Mouse (Mus musculus): ENCODE measurements around the gene Pax2. TPM values are rescaled to one million over a fixed set of nuclear protein-coding genes. Genes with fewer than 3 reads are reported as not detected.

The Pax2 gene
- total and polyA plus RNA-seq, 3 experiments, result not detected

- Histone ChIP-seq H3K4me3 (ENCODE audit: control insufficient read depth in 1 of 2, insufficient read depth in 1 of 2, low read depth in 2 of 2, low read length in 2 of 2) (no peak overlapping the region), H3K4me1 (ENCODE audit: control insufficient read depth in 1 of 2, insufficient read depth in 2 of 2, low read length in 2 of 2) (no peaks in the 10 kb centered on the region), H3K9ac (ENCODE audit: control insufficient read depth, low read depth, low read length, poor library complexity, severe bottlenecking) (no peak overlapping the region), H3K79me2 (ENCODE audit: control insufficient read depth, insufficient read depth, low read length, poor library complexity) (no peaks in the 10 kb centered on the region), H3K36me3 (ENCODE audit: control insufficient read depth in 1 of 2, insufficient read depth in 2 of 2, low read length in 2 of 2) (no peaks in the 10 kb centered on the region), H3K9me3 (replicated peaks; ENCODE audit: insufficient read depth, low read length) (no peaks in the 10 kb centered on the region), H3K27ac (ENCODE audit: control insufficient read depth, low read depth, low read length) (no peak overlapping the region), H3K27me3 (ENCODE audit: control insufficient read depth in 1 of 2, insufficient read depth in 2 of 2, low read length in 2 of 2) (peaks cover 0 to 3% of the 10 kb centered on the region in 2 experiments; a peak in 3 of 4 replicates)
- no peak for TF ChIP-seq USF2 (IDR thresholded peaks at IDR 0.05; ENCODE audit: borderline replicate concordance in 1 of 2, insufficient read depth in 1 of 2, low read depth in 1 of 2, low read length in 2 of 2)
- DNase-seq (ENCODE audit: low read depth, low spot score), result no peak
These were observed 112.9 kb downstream of the Pax2 start for GRCm38 (mm10) chr19:44868766-44869165.

GRCm38 (mm10) chr19:44874186-44874898 lies 118.5 kb downstream of the Pax2 start:
- H3K4me1 ChIP-seq (ENCODE audit: control insufficient read depth in 1 of 2, insufficient read depth in 2 of 2, low read length in 2 of 2), result no peaks in the 10 kb centered on the region
- no peaks in the 10 kb centered on the region for H3K36me3 ChIP-seq (ENCODE audit: control insufficient read depth in 1 of 2, insufficient read depth in 2 of 2, low read length in 2 of 2)
- H3K79me2 ChIP-seq (ENCODE audit: control insufficient read depth, insufficient read depth, low read length, poor library complexity), result no peaks in the 10 kb centered on the region
- no peak overlapping the region for H3K4me3 ChIP-seq (ENCODE audit: control insufficient read depth in 1 of 2, insufficient read depth in 1 of 2, low read depth in 2 of 2, low read length in 2 of 2)
- H3K9me3 ChIP-seq (replicated peaks; ENCODE audit: insufficient read depth, low read length), result no peaks in the 10 kb centered on the region
- no peak overlapping the region for H3K9ac ChIP-seq (ENCODE audit: control insufficient read depth, low read depth, low read length, poor library complexity, severe bottlenecking)
- DNase-seq (ENCODE audit: low read depth, low spot score), result no peak
- H3K27ac ChIP-seq (ENCODE audit: control insufficient read depth, low read depth, low read length), result no peak overlapping the region
- TF ChIP-seq MAZ (IDR thresholded peaks at IDR 0.05; ENCODE audit: low read depth, low read length), result no peak
- no peak for TF ChIP-seq RCOR1 (IDR thresholded peaks at IDR 0.05; ENCODE audit: low read depth, low read length)
- no peak for TF ChIP-seq USF2 (IDR thresholded peaks at IDR 0.05; ENCODE audit: borderline replicate concordance in 1 of 2, insufficient read depth in 1 of 2, low read depth in 1 of 2, low read length in 2 of 2)
- TF ChIP-seq E2F4 (IDR thresholded peaks at IDR 0.05; ENCODE audit: borderline replicate concordance, low read depth, low read length), result no peak
- TF ChIP-seq MAFK (IDR thresholded peaks at IDR 0.05; ENCODE audit: borderline replicate concordance, low read depth, low read length), result no peak
- H3K27me3 ChIP-seq (ENCODE audit: control insufficient read depth in 1 of 2, insufficient read depth in 2 of 2, low read length in 2 of 2), result peaks cover 0 to 8% of the 10 kb centered on the region in 2 experiments; a peak in 3 of 4 replicates

- no peak overlapping the region for H3K9ac ChIP-seq (ENCODE audit: control insufficient read depth, low read depth, low read length, poor library complexity, severe bottlenecking)
- no peak for DNase-seq (ENCODE audit: low read depth, low spot score)
- TF ChIP-seq NELFE (IDR thresholded peaks at IDR 0.05; ENCODE audit: low read depth, low read length), result no peak
- no peak for TF ChIP-seq KAT2A (conservative IDR thresholded peaks at IDR 0.05; ENCODE audit: low read depth, low read length)
- TF ChIP-seq MAZ (IDR thresholded peaks at IDR 0.05; ENCODE audit: low read depth, low read length), result no peak
- no peak for TF ChIP-seq MXI1 (IDR thresholded peaks at IDR 0.05; ENCODE audit: low read depth, low read length)
- TF ChIP-seq TAL1 (IDR thresholded peaks at IDR 0.05; ENCODE audit: low read length), result no peak
- TF ChIP-seq TBP (IDR thresholded peaks at IDR 0.05; ENCODE audit: low read depth, low read length), result no peak
- no peak for TF ChIP-seq CTCF (IDR thresholded peaks at IDR 0.05 in 2 of 3, conservative IDR thresholded peaks at IDR 0.05 in 1 of 3; ENCODE audit: control insufficient read depth in 1 of 3, insufficient read depth in 1 of 3, low read depth in 2 of 3, low read length in 3 of 3, poor library complexity in 1 of 3, severe bottlenecking in 1 of 3)
- TF ChIP-seq RAD21 (IDR thresholded peaks at IDR 0.05; ENCODE audit: low read depth, low read length), result no peak
- TF ChIP-seq GABPA (IDR thresholded peaks at IDR 0.05; ENCODE audit: low read depth, low read length), result no peak
- TF ChIP-seq HCFC1 (IDR thresholded peaks at IDR 0.05; ENCODE audit: low read depth, low read length), result no peak
- TF ChIP-seq ETS1 (IDR thresholded peaks at IDR 0.05; ENCODE audit: low read depth, low read length), result no peak
- no peak for TF ChIP-seq USF2 (IDR thresholded peaks at IDR 0.05; ENCODE audit: borderline replicate concordance in 1 of 2, insufficient read depth in 1 of 2, low read depth in 1 of 2, low read length in 2 of 2)
- no peak for TF ChIP-seq EP300 (IDR thresholded peaks at IDR 0.05; ENCODE audit: low read depth in 1 of 2, low read length in 2 of 2)
- H3K27ac ChIP-seq (ENCODE audit: control insufficient read depth, low read depth, low read length), result no peak overlapping the region
- no peaks in the 10 kb centered on the region for H3K36me3 ChIP-seq (ENCODE audit: control insufficient read depth in 1 of 2, insufficient read depth in 2 of 2, low read length in 2 of 2)
- peaks cover 0 to 7% of the 10 kb centered on the region in 2 experiments; a peak in 3 of 4 replicates for H3K27me3 ChIP-seq (ENCODE audit: control insufficient read depth in 1 of 2, insufficient read depth in 2 of 2, low read length in 2 of 2)
- no peaks in the 10 kb centered on the region for H3K4me1 ChIP-seq (ENCODE audit: control insufficient read depth in 1 of 2, insufficient read depth in 2 of 2, low read length in 2 of 2)
- H3K4me3 ChIP-seq (ENCODE audit: control insufficient read depth in 1 of 2, insufficient read depth in 1 of 2, low read depth in 2 of 2, low read length in 2 of 2), result no peak overlapping the region
- no peaks in the 10 kb centered on the region for H3K9me3 ChIP-seq (replicated peaks; ENCODE audit: insufficient read depth, low read length)
- H3K79me2 ChIP-seq (ENCODE audit: control insufficient read depth, insufficient read depth, low read length, poor library complexity), result no peaks in the 10 kb centered on the region
These were observed 119.1 kb downstream of the Pax2 start for GRCm38 (mm10) chr19:44874928-44875327.
